Mouse (Mus musculus) skeletal muscle tissue, postnatal 0 days (tissue): ENCODE measurements around the gene Zdhhc19. TPM values are rescaled to one million over a fixed set of nuclear protein-coding genes. Genes with fewer than 3 reads are reported as not detected.

ENCODE experiments used
- polyA plus RNA-seq: library from polyadenylated mRNA; unstranded; fragments of >200 nt; fragmentation: Nextera tagmentation; extraction: Ambion mirVana; gene quantifications from 2 replicates; pipeline ENCODE4 v1.2.1, GENCODE M21; 2015

Gene Zdhhc19
- not detected in 2 replicates for polyA plus RNA-seq

DNA sequence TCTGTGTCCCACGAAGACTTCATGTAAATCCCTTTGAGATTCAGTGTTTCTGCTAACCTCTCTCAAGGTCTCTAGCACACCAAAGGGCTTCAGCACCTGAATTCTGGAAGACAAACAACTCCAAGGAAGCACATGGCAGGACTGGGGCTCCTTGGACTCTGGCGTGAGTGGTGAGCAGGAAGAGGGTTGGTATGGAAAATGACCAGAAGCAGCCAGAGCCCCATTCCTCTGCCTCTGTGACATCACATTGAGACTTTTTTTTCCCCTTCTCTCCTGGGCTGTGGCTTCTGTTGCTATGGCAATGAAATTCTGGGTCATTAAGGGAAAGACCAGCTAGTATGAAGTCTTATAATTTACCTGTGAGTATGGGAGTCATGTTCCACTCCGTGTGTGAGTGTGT, at the start of gene Zdhhc19:
Gene Zdhhc19, plus strand, starts transcription at position 301 of the 400 bp plus-strand sequence.

DNA sequence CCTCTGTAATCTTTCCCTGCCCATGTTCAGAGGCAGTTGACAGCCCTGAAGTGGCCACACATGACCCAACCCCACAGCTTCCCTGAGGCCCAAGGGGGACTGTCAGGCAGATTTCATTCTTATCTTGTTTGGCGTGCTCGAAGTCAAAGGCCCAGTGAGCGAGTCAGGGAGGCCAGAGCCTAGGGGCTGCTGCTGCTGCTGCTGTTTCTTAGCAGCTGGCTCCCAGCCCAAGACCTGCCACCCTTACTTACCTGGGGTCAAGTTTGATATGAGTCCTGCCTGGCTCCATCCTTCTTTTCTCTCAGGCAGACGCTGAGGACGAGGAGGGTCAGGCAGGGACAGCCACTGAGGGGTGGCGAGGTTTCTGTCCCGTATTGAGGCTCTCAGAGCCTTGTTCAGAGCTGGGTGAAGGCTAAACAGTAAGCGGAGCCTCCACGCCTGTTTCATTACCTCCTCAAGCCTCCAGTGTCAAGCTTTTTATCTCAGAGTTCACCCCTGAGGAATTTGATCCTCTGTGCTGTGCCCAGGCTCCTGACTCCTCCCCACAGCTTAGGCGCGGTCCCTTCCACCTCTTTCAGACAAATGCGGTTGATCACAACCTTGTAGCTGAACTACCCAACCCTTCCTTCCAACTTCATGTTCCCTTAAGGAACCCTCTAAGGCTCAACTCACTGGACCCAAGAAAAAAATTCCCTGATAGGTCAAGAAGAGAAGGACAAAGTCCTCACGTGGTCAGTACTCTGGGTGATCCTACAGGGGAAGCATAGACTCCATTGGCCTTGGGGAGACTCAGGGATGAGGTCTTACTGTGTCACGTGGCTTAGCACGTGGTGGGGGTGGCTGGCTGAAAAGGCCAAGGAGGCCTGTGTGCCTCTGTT, 8.6 kb upstream of the Zdhhc19 start, which contains the start of gene Slc51a:
Gene Slc51a, minus strand, starts transcription at position 646 of the 878 bp plus-strand sequence.

DNA sequence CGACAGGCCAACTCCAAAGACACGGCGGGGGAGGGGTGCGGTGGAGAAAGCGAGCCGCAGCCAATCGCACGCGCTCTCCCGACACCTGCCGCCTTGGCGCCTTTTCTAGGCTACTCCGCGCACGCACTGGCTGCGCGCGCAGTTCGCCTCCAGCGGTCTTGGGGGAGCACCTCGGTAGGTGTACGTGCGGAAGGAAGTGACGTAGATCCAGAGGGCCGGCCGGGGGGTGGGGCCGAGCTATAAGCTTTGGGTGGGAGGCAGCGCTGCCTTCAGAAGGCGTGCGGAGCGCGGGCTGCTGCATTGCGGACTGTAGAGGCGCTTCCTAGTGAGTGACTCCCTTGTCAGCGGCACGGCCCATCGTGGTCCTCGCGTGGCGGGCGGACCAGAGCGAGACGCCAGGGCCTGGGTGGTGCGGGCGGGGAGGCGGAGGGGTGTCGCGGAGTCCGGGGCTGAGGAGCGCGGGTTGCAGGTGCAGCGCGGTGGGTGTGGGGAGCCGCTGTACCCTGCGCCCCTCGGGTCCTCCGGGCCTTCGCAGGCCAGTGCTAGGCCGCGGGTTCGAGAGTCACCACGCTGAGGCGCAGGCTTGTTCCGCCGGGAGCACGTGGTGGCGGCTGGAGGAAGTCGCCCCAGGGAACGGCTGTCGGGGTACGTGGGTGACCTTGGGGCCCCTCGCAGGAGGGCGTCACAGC, 112.8 kb downstream of the Zdhhc19 start, which contains the start of gene Tfrc:
Gene Tfrc, plus strand, starts transcription at position 209 of the 689 bp plus-strand sequence.

Other genes starting within 250 kb of the Zdhhc19 start
- 4.6 and 5.6 TPM in 2 replicates for gene Fbxo45, start 249.1 kb upstream of the Zdhhc19 start, polyA plus RNA-seq
- 11.3 and 13.7 TPM in 2 replicates for gene Wdr53, start 249.0 kb upstream of the Zdhhc19 start, polyA plus RNA-seq
- 3.0 and 3.2 TPM in 2 replicates for gene Smco1, start 224.8 kb upstream of the Zdhhc19 start, polyA plus RNA-seq
- gene Rnf168, start 218.8 kb upstream of the Zdhhc19 start, polyA plus RNA-seq, result 9.3 and 12.2 TPM in 2 replicates
- gene Ubxn7, start 164.0 kb upstream of the Zdhhc19 start, polyA plus RNA-seq, result 10.4 and 11.0 TPM in 2 replicates
- not detected in 2 replicates for gene Tm4sf19, start 95.8 kb upstream of the Zdhhc19 start, polyA plus RNA-seq
- 13.1 and 15.3 TPM in 2 replicates for gene Tctex1d2, start 76.6 kb upstream of the Zdhhc19 start, polyA plus RNA-seq
- 43.1 and 43.9 TPM in 2 replicates for gene Pcyt1a, start 65.3 kb upstream of the Zdhhc19 start, polyA plus RNA-seq
- 0.09 and 0.23 TPM in 2 replicates for gene Slc51a, start 8.4 kb upstream of the Zdhhc19 start, polyA plus RNA-seq
- 37.9 and 40.3 TPM in 2 replicates for gene Tfrc, start 112.7 kb downstream of the Zdhhc19 start, polyA plus RNA-seq
- gene Tnk2, start 147.6 kb downstream of the Zdhhc19 start, polyA plus RNA-seq, result 14.7 and 16.7 TPM in 2 replicates
- 0.12 TPM in 2 replicates for gene Muc4, start 239.6 kb downstream of the Zdhhc19 start, polyA plus RNA-seq